Mouse (Mus musculus): ENCODE data around the gene Gtf2i. TPM values are rescaled to one million over a fixed set of nuclear protein-coding genes. Genes with fewer than 3 reads are reported as not detected.
"Not testable (repeated sequence)": the region's sequence is repeated elsewhere in the genome, so short reads cannot be mapped to it uniquely, and the experiment has no call there.

Gene Gtf2i
- 82.8 and 85.3 TPM in 2 replicates for total RNA-seq (2017)

GRCm38 (mm10) chr5:134314688-134315622 is at the start of gene Gtf2i:
Gene Gtf2i (minus strand): TSS chr5:134314760.
- ATAC-seq (replicated peaks; ENCODE audit: low read depth, poor library complexity, severe bottlenecking): peak; percentile 82

GRCm38 (mm10) chr5:134359101-134359500 is 44.5 kb upstream of the Gtf2i start:
- no peak for ATAC-seq (replicated peaks; ENCODE audit: low read depth, poor library complexity, severe bottlenecking)

GRCm38 (mm10) chr5:134355372-134355771 is 40.8 kb upstream of the Gtf2i start:
- not testable (repeated sequence) for ATAC-seq (replicated peaks; ENCODE audit: low read depth, poor library complexity, severe bottlenecking)

GRCm38 (mm10) chr5:134353117-134353516 is 38.6 kb upstream of the Gtf2i start:
- no peak for ATAC-seq (replicated peaks; ENCODE audit: low read depth, poor library complexity, severe bottlenecking)

DNA sequence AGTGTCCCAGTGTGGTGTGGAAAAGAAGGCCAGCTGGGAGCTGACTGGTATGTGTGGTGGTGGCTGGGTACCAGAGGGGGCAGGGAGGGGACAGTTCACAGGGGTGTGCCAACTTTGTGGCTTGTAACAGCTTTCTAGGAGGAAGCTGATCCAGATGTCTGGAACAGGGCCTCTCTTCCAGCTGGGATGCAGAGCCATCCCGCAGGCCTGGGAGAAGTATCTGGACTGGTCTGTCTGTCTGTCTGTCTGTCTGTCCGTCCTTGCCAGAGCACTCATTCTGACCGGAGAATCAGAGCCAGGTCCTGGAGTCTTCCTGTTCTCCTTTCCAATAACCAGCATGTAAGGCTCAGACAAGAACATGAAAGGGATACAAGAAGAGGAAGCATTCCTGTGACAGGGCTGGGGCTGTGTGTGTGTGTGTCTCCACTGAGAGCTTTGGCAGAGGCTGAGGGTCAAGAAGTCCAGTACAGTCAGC is 38.0 kb upstream of the Gtf2i start:
- peak; percentile 55 for ATAC-seq (replicated peaks; ENCODE audit: low read depth, poor library complexity, severe bottlenecking)

- ATAC-seq (replicated peaks; ENCODE audit: low read depth, poor library complexity, severe bottlenecking): peak; percentile 93
Observed at GRCm38 (mm10) chr5:134350660-134351059, 36.1 kb upstream of the Gtf2i start.

GRCm38 (mm10) chr5:134347066-134347465 is 32.5 kb upstream of the Gtf2i start:
- ATAC-seq (replicated peaks; ENCODE audit: low read depth, poor library complexity, severe bottlenecking): no peak

GRCm38 (mm10) chr5:134345449-134345848 is 30.9 kb upstream of the Gtf2i start:
- peak; percentile 50 for ATAC-seq (replicated peaks; ENCODE audit: low read depth, poor library complexity, severe bottlenecking)

DNA sequence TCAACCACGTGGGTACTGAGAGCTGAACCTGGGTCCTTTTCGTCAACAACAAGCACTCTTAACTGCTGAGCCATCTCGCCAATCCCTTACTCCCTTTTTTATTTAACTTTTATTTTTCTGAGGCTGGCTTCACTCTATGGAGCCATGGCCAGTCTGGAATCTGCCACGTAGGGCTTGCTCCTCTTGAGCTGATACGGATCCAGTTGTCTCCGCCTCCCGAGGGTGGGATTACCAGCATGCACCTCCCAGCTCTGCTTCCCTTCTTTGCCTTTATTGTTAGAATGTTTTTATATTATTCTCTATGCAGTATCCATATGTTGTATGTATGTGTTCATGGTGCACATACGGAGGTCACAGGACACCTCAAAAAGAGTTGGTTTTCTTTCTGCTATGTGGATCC is 29.5 kb upstream of the Gtf2i start:
- no peak for ATAC-seq (replicated peaks; ENCODE audit: low read depth, poor library complexity, severe bottlenecking)

GRCm38 (mm10) chr5:134343530-134343929 is 29.0 kb upstream of the Gtf2i start:
- ATAC-seq (replicated peaks; ENCODE audit: low read depth, poor library complexity, severe bottlenecking): not testable (repeated sequence)

DNA sequence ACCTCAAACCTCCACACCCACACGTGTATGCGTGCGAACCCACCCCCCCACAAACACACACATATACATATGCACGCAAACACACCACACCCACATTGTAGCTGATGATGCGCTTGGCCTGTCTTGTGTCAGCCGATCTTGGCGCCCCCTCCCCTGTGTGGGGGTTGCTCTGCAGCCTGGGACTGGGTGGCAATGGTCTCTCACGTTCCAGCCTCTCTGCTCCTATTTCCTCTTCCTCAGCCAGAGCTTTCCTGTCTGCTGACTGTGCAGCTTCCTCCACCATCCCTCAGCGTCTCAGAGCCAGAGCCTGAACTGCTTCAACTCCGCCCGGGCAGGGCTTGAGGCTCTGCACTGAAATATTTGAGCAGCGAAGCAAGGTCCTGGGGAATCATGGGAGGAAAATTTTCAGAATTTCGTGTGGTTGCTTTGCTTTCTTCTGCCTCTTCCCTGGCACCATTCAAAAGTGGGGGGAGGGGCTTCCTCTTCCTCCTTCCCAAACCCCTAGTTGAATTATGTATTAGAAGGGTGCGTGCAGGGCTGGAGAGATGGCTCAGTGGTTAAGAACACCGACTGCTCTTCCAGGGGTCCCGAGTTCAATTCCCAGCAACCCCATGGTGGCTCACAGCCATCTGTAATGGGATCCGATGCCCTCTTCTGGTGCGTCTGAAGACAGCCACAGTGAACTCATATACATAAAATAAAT is 28.1 kb upstream of the Gtf2i start:
- peak; percentile 56; the same call in 1 of the 2 replicates for ATAC-seq (replicated peaks; ENCODE audit: low read depth, poor library complexity, severe bottlenecking)

DNA sequence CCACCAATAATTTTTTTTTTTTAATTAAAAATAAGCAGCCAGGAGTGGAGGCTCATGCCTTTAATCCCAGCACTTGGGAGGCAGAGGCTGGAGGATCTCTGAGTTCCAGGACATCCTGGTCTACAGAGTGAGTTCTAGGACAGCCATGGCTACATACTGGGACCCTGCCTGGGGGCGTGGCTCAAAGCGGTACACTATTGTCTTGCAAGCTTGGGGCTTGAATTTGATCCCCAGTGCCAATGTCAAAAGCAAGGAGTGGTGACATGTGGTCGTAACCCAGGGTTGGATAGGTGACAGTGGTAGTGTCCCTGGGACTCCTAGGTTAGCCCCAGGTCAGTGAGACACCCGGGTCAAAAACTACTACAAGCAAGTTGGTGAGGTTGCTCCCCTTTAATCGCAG is 27.2 kb upstream of the Gtf2i start:
- ATAC-seq (replicated peaks; ENCODE audit: low read depth, poor library complexity, severe bottlenecking): no peak

- ATAC-seq (replicated peaks; ENCODE audit: low read depth, poor library complexity, severe bottlenecking): peak; percentile 79
Observed at GRCm38 (mm10) chr5:134341321-134341720, 26.8 kb upstream of the Gtf2i start.

DNA sequence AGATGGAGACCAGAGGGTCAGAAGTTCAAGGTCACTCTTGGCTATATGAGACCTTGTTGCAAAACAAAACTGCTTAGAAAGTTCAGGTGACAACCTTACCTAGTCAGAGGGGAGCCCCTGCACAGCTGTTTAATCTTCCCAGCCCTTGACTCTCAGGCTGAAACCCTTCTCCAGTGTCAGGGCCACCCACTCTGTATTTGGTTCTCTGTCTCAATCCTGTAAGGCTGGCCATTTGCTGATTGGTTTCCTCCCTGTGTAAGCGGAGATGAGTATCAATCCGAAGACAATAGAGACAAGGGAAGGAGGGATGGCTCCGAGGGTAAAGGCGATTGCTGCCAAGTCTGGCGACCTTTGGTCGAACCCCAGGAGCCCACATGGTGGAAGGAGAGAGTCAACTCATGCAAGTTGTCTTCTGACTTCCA is 25.6 kb upstream of the Gtf2i start:
- no peak for ATAC-seq (replicated peaks; ENCODE audit: low read depth, poor library complexity, severe bottlenecking)

GRCm38 (mm10) chr5:134337012-134337411 is 22.5 kb upstream of the Gtf2i start:
- ATAC-seq (replicated peaks; ENCODE audit: low read depth, poor library complexity, severe bottlenecking): not testable (repeated sequence)

DNA sequence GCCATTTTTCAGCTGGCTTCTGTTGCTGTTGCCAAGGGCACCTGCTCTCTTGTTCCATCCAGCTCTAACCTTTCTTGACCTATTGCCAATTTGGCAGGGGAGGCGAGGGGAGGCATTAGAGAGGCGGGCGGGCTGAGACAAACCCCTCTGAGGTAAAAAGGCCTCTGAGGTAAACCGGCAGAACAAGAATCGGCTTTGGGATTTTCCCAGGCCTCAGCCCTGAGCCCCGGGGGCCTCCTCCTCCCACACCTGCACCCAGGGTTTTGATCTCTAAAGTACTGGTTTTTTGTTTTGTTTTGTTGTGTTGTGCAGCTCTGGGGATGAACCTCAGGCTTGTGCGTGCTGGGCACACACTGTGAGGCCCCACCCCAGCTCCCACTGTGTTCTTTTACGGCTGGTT is 18.2 kb upstream of the Gtf2i start:
- no peak for ATAC-seq (replicated peaks; ENCODE audit: low read depth, poor library complexity, severe bottlenecking)

DNA sequence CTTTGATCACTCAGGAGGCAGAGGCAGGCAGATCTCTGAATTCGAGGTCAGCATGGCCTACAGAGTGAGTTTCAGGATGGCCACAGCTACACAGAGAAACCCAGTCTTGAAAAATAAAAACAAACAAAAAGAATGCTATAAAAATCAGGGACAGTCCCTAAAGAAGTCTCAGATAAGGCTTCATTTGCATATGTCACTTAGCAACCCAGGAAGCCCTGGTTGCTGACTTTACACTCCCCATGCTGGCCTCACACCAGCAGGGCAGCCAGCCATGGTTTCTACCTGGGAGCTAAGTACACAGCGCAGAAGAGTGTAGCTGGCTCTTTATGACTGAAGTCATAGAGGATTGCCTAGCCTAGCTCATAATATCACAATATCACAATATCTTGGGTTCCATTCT is 15.5 kb upstream of the Gtf2i start:
- no peak for ATAC-seq (replicated peaks; ENCODE audit: low read depth, poor library complexity, severe bottlenecking)

GRCm38 (mm10) chr5:134329311-134329710 is 14.8 kb upstream of the Gtf2i start:
- ATAC-seq (replicated peaks; ENCODE audit: low read depth, poor library complexity, severe bottlenecking): no peak

DNA sequence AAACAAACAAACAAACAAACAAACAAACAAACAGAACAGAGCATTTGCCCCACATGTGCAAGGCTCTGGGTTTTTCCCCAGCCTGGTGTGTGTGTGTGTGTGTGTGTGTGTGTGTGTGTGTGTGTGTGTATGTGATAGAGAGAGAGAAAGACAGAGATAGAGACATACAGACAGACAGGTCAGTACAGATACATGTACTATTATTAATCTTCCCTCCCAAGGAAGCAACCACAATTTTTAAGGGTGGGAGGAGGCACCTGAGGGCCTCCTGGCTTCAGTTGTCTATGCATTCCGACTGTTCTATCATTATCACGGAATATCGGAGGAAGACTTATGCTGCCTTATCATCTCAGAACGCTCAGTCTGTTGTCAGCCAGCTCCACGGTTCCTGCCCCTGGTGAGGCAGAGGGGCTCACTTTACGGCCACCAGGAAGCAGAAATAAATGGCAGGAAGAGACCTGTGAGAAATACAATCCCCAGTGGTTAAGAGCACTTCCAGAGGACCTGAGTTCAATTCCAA is 14.0 kb upstream of the Gtf2i start:
- no peak for ATAC-seq (replicated peaks; ENCODE audit: low read depth, poor library complexity, severe bottlenecking)

- peak; percentile 69 for ATAC-seq (replicated peaks; ENCODE audit: low read depth, poor library complexity, severe bottlenecking)
Observed at GRCm38 (mm10) chr5:134325856-134326566, 11.5 kb upstream of the Gtf2i start.
